Mouse (Mus musculus) lung, postnatal 0 days (tissue): ENCODE data around the gene Dhrs11.

ENCODE experiments used
- CTCF ChIP-seq: IDR thresholded peaks from 2 replicates; pipeline ENCODE4 v1.5.1; 2016; ENCODE audit warnings: antibody characterized with exemption, mild to moderate bottlenecking
- EP300 ChIP-seq: IDR thresholded peaks from 2 replicates; pipeline ENCODE4 v1.6.1; 2016; ENCODE audit warnings: antibody characterized with exemption, mild to moderate bottlenecking, control low read depth

- TF ChIP-seq CTCF (no peak), EP300 (no peak)
Measured at GRCm38 (mm10) chr11:84821131-84821770, 7.5 kb downstream of the Dhrs11 start.
